Mouse (Mus musculus) embryonic facial prominence, embryonic 10.5 days (tissue): ENCODE results near the gene Hoxa6. TPM values are rescaled to one million over a fixed set of nuclear protein-coding genes. Genes with fewer than 3 reads are reported as not detected.

Experiments used
- DNase-seq: peaks from one replicate; pipeline ENCODE4 v3.0.0-alpha.2; 2017; ENCODE audit warnings: low spot score
- H3K27ac ChIP-seq: fragments of 300-500 bp; sonication (generic); replicated peaks from 2 replicates; pipeline ENCODE4 v1.5.1; 2016; ENCODE audit warnings: mild to moderate bottlenecking
- H3K27me3 ChIP-seq: fragments of 300-500 bp; sonication (generic); replicated peaks from 2 replicates; pipeline ENCODE4 v1.6.1; 2016; ENCODE audit warnings: low read depth, mild to moderate bottlenecking; ENCODE audit not compliant: poor library complexity, severe bottlenecking
- H3K36me3 ChIP-seq: fragments of 300-500 bp; sonication (generic); replicated peaks from 2 replicates; pipeline ENCODE4 v1.6.1; 2016; ENCODE audit warnings: mild to moderate bottlenecking, moderate library complexity
- H3K4me1 ChIP-seq: fragments of 300-500 bp; sonication (generic); 2 replicates; pipeline ENCODE4 v1.6.1; 2016
- H3K4me3 ChIP-seq: fragments of 300-500 bp; sonication (generic); 2 replicates; pipeline ENCODE4 v1.5.1; 2016; ENCODE audit warnings: mild to moderate bottlenecking, moderate library complexity
- H3K9me3 ChIP-seq: fragments of 300-500 bp; sonication (generic); 2 replicates; pipeline ENCODE4 v1.6.1; 2016; ENCODE audit warnings: mild to moderate bottlenecking
- WGBS: fragments of 180-500 bp; shearing (Covaris S2); methylation state at CpG from one replicate; pipeline ENCODE4 v1.1.7; 2016; 5-methylcytosine and 5-hydroxymethylcytosine counted together
- polyA plus RNA-seq: library from polyadenylated mRNA; unstranded; fragments of >200 nt; fragmentation: Nextera tagmentation; extraction: Ambion mirVana; gene quantifications from 2 replicates; pipeline ENCODE4 v1.2.1, GENCODE M21; 2016

Gene Hoxa6
- polyA plus RNA-seq, 1 experiment from 2014 or later = not detected

- peaks cover 100% of the 10 kb centered on the region for H3K27me3 ChIP-seq
- no peak overlapping the region for H3K4me3 ChIP-seq
- H3K36me3 ChIP-seq = no peaks in the 10 kb centered on the region
- WGBS = 1% methylated on average over 7 of the region's 7 CpGs
- no peaks in the 10 kb centered on the region for H3K9me3 ChIP-seq
- peaks cover 6% of the 10 kb centered on the region; the same call in 1 of the 2 replicates for H3K4me1 ChIP-seq
- no peak overlapping the region for H3K27ac ChIP-seq
- peak; percentile 36 for DNase-seq
Observed at GRCm38 (mm10) chr6:52238155-52238545, 29.6 kb upstream of the Hoxa6 start.

GRCm38 (mm10) chr6:52237346-52238154, 29.0 kb upstream of the Hoxa6 start:
- H3K4me3 ChIP-seq = no peak overlapping the region
- no peaks in the 10 kb centered on the region for H3K9me3 ChIP-seq
- H3K27me3 ChIP-seq = peaks cover 100% of the 10 kb centered on the region
- DNase-seq = peak; percentile 40
- 7% methylated on average over 10 of the region's 10 CpGs for WGBS
- peaks cover 6% of the 10 kb centered on the region; the same call in 1 of the 2 replicates for H3K4me1 ChIP-seq
- no peak overlapping the region for H3K27ac ChIP-seq
- no peaks in the 10 kb centered on the region for H3K36me3 ChIP-seq

GRCm38 (mm10) chr6:52236806-52237205, 28.3 kb upstream of the Hoxa6 start:
- Histone ChIP-seq H3K27ac (no peak overlapping the region), H3K4me1 (peaks cover 6% of the 10 kb centered on the region; the same call in 1 of the 2 replicates), H3K36me3 (no peaks in the 10 kb centered on the region), H3K4me3 (no peak overlapping the region), H3K27me3 (peaks cover 100% of the 10 kb centered on the region), H3K9me3 (no peaks in the 10 kb centered on the region)
- peak; percentile 29 for DNase-seq
- WGBS = 7% methylated on average over 3 of the region's 3 CpGs

GRCm38 (mm10) chr6:52235866-52236265, 27.3 kb upstream of the Hoxa6 start:
- 17% methylated on average over 6 of the region's 6 CpGs for WGBS
- Histone ChIP-seq H3K4me3 (no peak overlapping the region), H3K27ac (no peak overlapping the region), H3K9me3 (no peaks in the 10 kb centered on the region), H3K36me3 (no peaks in the 10 kb centered on the region), H3K27me3 (peaks cover 100% of the 10 kb centered on the region), H3K4me1 (peaks cover 6% of the 10 kb centered on the region; the same call in 1 of the 2 replicates)
- DNase-seq = peak; percentile 16

- H3K27me3 ChIP-seq = peaks cover 100% of the 10 kb centered on the region
- H3K27ac ChIP-seq = no peak overlapping the region
- H3K9me3 ChIP-seq = no peaks in the 10 kb centered on the region
- peak; percentile 35 for DNase-seq
- no peaks in the 10 kb centered on the region for H3K36me3 ChIP-seq
- peaks cover 9% of the 10 kb centered on the region; the same call in 1 of the 2 replicates for H3K4me1 ChIP-seq
- WGBS = 29% methylated on average over 9 of the region's 9 CpGs
- no peak overlapping the region for H3K4me3 ChIP-seq
Observed at GRCm38 (mm10) chr6:52235267-52235666, 26.7 kb upstream of the Hoxa6 start.

GRCm38 (mm10) chr6:52234428-52235140, 26.1 kb upstream of the Hoxa6 start:
- Histone ChIP-seq H3K4me1 (peaks cover 9% of the 10 kb centered on the region; the same call in 1 of the 2 replicates), H3K4me3 (no peak overlapping the region), H3K9me3 (no peaks in the 10 kb centered on the region), H3K36me3 (no peaks in the 10 kb centered on the region), H3K27me3 (peaks cover 100% of the 10 kb centered on the region), H3K27ac (no peak overlapping the region)
- WGBS = 1% methylated on average over 68 of the region's 68 CpGs
- DNase-seq = peak; percentile 49

- 1% methylated on average over 70 of the region's 70 CpGs for whole genome bisulfite sequencing
- no peak overlapping the region for H3K27ac ChIP-seq
- peaks cover 100% of the 10 kb centered on the region for H3K27me3 ChIP-seq
Observed at GRCm38 (mm10) chr6:52233546-52234427, 25.3 kb upstream of the Hoxa6 start.

GRCm38 (mm10) chr6:52232984-52233545, 24.5 kb upstream of the Hoxa6 start:
- Histone ChIP-seq H3K9me3 (no peaks in the 10 kb centered on the region), H3K27me3 (peaks cover 100% of the 10 kb centered on the region), H3K36me3 (no peaks in the 10 kb centered on the region), H3K4me3 (no peak overlapping the region), H3K4me1 (peaks cover 9% of the 10 kb centered on the region; the same call in 1 of the 2 replicates), H3K27ac (no peak overlapping the region)
- DNase-seq = peak; percentile 51
- WGBS = 2% methylated on average over 23 of the region's 23 CpGs

More at GRCm38 (mm10) chr6:52233546-52234427, 25.3 kb upstream of the Hoxa6 start:
- peaks cover 9% of the 10 kb centered on the region; the same call in 1 of the 2 replicates for H3K4me1 ChIP-seq
- no peaks in the 10 kb centered on the region for H3K36me3 ChIP-seq
- peak; percentile 60 for DNase-seq
- no peak overlapping the region for H3K4me3 ChIP-seq
- no peaks in the 10 kb centered on the region for H3K9me3 ChIP-seq

- Histone ChIP-seq H3K4me3 (no peak overlapping the region), H3K36me3 (no peaks in the 10 kb centered on the region), H3K4me1 (peaks cover 9% of the 10 kb centered on the region; the same call in 1 of the 2 replicates), H3K27me3 (peaks cover 100% of the 10 kb centered on the region), H3K27ac (no peak overlapping the region), H3K9me3 (no peaks in the 10 kb centered on the region)
- DNase-seq = no peak
- under 1% methylated on average over 18 of the region's 18 CpGs for WGBS
Observed at GRCm38 (mm10) chr6:52232568-52232965, 24.0 kb upstream of the Hoxa6 start.

- WGBS = 2% methylated on average over 18 of the region's 18 CpGs
- Histone ChIP-seq H3K27me3 (peaks cover 100% of the 10 kb centered on the region), H3K36me3 (no peaks in the 10 kb centered on the region), H3K9me3 (no peaks in the 10 kb centered on the region), H3K27ac (no peak overlapping the region), H3K4me1 (peaks cover 9% of the 10 kb centered on the region; the same call in 1 of the 2 replicates), H3K4me3 (no peak overlapping the region)
- DNase-seq = no peak
Observed at GRCm38 (mm10) chr6:52231885-52232567, 23.5 kb upstream of the Hoxa6 start.

GRCm38 (mm10) chr6:52230516-52231165, 22.1 kb upstream of the Hoxa6 start, which contains the start of gene Hoxa9:
Hoxa9 (minus strand) TSS chr6:52231089.
- Histone ChIP-seq H3K27ac (no peak within 1 kb of the TSS), H3K36me3 (no peaks in the 10 kb centered on the region)

More at GRCm38 (mm10) chr6:52230516-52231165, 22.1 kb upstream of the Hoxa6 start, which contains the start of gene Hoxa9:
- under 1% methylated on average over 35 of the region's 36 CpGs for WGBS
- Histone ChIP-seq H3K4me1 (peaks cover 13% of the 10 kb centered on the region; the same call in 1 of the 2 replicates), H3K9me3 (no peaks in the 10 kb centered on the region), H3K4me3 (no peak within 1 kb of the TSS), H3K27me3 (peaks cover 100% of the 10 kb centered on the region)
- no peak for DNase-seq
